Mouse (Mus musculus) ES-Bruce4 (cell line): ENCODE measurements around the gene Sgta. TPM values are rescaled to one million over a fixed set of nuclear protein-coding genes. Genes with fewer than 3 reads are reported as not detected.

Experiments used
- H3K27ac ChIP-seq: 2 replicates; pipeline ENCODE4 v1.5.1; 2012; ENCODE audit warnings: low read length, inconsistent platforms; ENCODE audit not compliant: insufficient read depth
- H3K27me3 ChIP-seq: 2 replicates; pipeline ENCODE4 v1.6.1; 2012; ENCODE audit warnings: mild to moderate bottlenecking, low read length, inconsistent platforms; ENCODE audit not compliant: control insufficient read depth, poor library complexity, insufficient read depth, severe bottlenecking
- H3K36me3 ChIP-seq: 2 replicates; pipeline ENCODE4 v1.6.1; 2012; ENCODE audit warnings: inconsistent platforms, mild to moderate bottlenecking, low read length, moderate library complexity; ENCODE audit not compliant: control insufficient read depth, poor library complexity, insufficient read depth, severe bottlenecking
- H3K4me1 ChIP-seq: one replicate; pipeline ENCODE4 v1.8.1; 2011; ENCODE audit warnings: low read length; ENCODE audit not compliant: control insufficient read depth, insufficient read depth
- H3K4me3 ChIP-seq: 2 replicates; pipeline ENCODE4 v1.5.1; 2011; ENCODE audit warnings: low read depth, mild to moderate bottlenecking, low read length
- H3K9ac ChIP-seq: 2 replicates; pipeline ENCODE4 v1.6.1; 2012; ENCODE audit warnings: low read depth, mild to moderate bottlenecking, inconsistent platforms; ENCODE audit not compliant: poor library complexity, severe bottlenecking
- H3K9me3 ChIP-seq: replicated peaks from 2 replicates; pipeline ENCODE4 v1.6.1; 2012; ENCODE audit warnings: mild to moderate bottlenecking, low read length, inconsistent platforms; ENCODE audit not compliant: control insufficient read depth, poor library complexity, insufficient read depth, severe bottlenecking
- CTCF ChIP-seq: IDR thresholded peaks from one replicate; pipeline ENCODE4 v1.8.1; 2011; ENCODE audit warnings: low read depth, low read length
- EP300 ChIP-seq: IDR thresholded peaks from 2 replicates; pipeline ENCODE4 v1.6.1; 2011; ENCODE audit warnings: low read depth, low read length; ENCODE audit not compliant: insufficient read depth
- POLR2A ChIP-seq: IDR thresholded peaks from one replicate; pipeline ENCODE4 v1.8.1; 2011; ENCODE audit warnings: low read length; ENCODE audit not compliant: insufficient read depth
- polyA plus RNA-seq: library from polyadenylated mRNA; stranded (reverse); fragments of >200 nt; gene quantifications from 2 replicates; pipeline ENCODE4 v1.2.4, GENCODE M21; 2011; ENCODE audit warnings: low read depth; ENCODE audit not compliant: missing spikeins, insufficient read depth, insufficient read length

Gene Sgta
- polyA plus RNA-seq, 1 experiment: 110 TPM

DNA sequence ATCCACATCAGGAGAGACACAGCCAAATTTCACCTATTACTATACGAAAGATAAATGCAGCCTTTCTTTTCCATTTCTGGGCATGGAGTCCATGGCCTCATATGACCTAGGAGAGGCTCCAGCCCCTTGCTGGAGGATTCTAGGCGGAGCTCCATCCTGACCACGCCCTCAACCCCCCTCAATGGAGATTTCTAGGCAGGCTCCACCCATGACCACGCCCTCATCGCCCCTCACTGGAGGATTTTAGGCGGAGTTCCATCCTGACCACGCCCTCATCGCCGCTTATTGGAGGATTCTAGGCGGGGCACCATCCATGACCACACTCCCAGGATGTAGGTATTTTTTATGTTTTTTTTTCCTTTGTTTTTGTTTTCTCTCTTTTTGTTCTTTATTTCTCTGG, 41.7 kb downstream of the Sgta start:
- Histone ChIP-seq H3K27me3 (no peaks in the 10 kb centered on the region), H3K4me3 (peak overlapping the region; percentile 58), H3K27ac (no peak overlapping the region), H3K4me1 (peaks cover 2% of the 10 kb centered on the region), H3K9ac (no peak overlapping the region), H3K9me3 (no peaks in the 10 kb centered on the region), H3K36me3 (no peaks in the 10 kb centered on the region)
- TF ChIP-seq EP300: no peak
- TF ChIP-seq POLR2A: peak; percentile 28
- TF ChIP-seq CTCF: no peak

DNA sequence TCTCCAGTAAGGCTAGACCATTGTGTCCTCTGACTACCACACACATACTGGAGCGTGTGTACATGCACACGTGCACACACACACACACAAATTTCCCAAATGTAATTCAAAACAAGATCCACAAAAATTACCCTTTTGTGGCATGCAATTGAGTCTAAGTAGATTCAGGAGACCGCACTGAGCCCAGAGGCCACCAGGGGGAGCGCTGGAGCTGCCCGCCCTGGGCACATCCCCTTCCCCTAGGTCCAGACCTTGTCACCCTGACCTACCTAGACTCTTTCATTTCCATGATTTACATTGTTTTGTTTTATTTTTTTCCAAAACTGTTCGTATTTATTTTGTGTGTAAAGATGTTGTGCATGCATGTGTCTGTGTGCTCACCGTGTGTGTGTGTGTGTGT, 43.3 kb downstream of the Sgta start:
- peak; percentile 90 for TF ChIP-seq CTCF
- TF ChIP-seq EP300: no peak
- no peak for TF ChIP-seq POLR2A
- Histone ChIP-seq H3K4me3 (no peak overlapping the region), H3K9ac (no peak overlapping the region), H3K27me3 (no peaks in the 10 kb centered on the region), H3K27ac (no peak overlapping the region), H3K9me3 (no peaks in the 10 kb centered on the region), H3K4me1 (peaks cover 2% of the 10 kb centered on the region), H3K36me3 (no peaks in the 10 kb centered on the region)

GRCm38 (mm10) chr10:81015666-81016065, 44.3 kb downstream of the Sgta start:
- TF ChIP-seq CTCF (no peak), POLR2A (no peak), EP300 (no peak)
- H3K36me3 ChIP-seq: no peaks in the 10 kb centered on the region
- no peaks in the 10 kb centered on the region for H3K27me3 ChIP-seq
- H3K9ac ChIP-seq: no peak overlapping the region
- no peaks in the 10 kb centered on the region for H3K9me3 ChIP-seq
- H3K27ac ChIP-seq: no peak overlapping the region
- H3K4me1 ChIP-seq: peaks cover 2% of the 10 kb centered on the region
- H3K4me3 ChIP-seq: no peak overlapping the region

DNA sequence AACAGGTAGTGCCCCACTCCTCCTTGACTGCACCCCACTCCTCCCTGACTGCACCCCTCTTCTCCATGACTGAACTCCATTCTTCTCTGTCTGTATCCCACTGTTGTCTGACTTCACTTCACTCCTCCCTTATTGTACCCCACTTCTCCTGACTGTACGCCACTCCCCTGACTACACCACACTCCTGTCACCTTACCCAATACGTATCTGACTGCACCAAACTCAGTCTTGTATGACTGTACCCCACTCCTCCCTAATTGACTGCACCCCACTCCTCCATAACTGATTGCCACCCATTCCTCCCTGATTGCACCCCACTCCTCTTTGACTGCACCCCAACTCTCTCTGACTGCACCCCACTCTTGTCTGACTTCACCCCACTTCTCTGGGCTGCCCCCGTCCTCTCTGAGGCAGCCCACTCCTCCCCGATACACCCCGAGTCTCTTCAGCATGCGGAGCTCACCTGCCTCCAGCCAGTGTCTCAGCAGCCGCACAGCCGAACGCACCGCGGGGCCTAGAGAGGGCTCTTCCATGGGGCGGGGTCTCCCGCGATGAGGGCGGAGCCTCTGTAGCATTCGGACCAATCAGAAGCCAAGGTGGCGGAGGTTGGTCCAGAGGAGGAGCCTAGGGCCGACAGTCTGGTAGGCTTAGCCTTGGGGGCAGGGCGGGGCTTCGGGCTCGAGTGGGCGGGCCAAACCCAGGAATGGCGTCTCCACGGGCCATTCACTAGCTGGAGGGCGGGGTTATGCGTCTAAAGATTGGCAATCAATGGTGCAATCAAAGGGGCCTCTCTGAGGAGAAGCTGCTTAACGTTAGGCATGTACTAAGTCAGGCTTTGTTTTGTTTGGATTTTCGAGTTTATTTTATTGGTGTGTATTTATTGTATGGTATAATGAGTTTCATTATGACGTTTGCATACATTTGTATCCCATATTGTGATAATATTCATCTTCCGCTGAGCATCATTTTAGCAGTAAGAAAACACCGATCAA, 45.3 kb downstream of the Sgta start, which contains the start of gene Gng7:
TSS of gene Gng7 (minus strand) at position 553 of the 992 bp plus-strand sequence.
- Histone ChIP-seq H3K27ac (no peak within 1 kb of the TSS), H3K9ac (peak within 1 kb of the TSS; percentile 17), H3K27me3 (no peaks in the 10 kb centered on the region), H3K4me1 (peaks cover 2% of the 10 kb centered on the region), H3K4me3 (peak within 1 kb of the TSS; percentile 58), H3K9me3 (no peaks in the 10 kb centered on the region), H3K36me3 (no peaks in the 10 kb centered on the region)
- TF ChIP-seq CTCF (no peak), EP300 (no peak), POLR2A (peak; percentile 75)

GRCm38 (mm10) chr10:81010851-81011250, 49.1 kb downstream of the Sgta start:
- Histone ChIP-seq H3K9ac (no peak overlapping the region), H3K9me3 (no peaks in the 10 kb centered on the region), H3K27ac (no peak overlapping the region), H3K4me1 (no peaks in the 10 kb centered on the region), H3K4me3 (no peak overlapping the region), H3K36me3 (no peaks in the 10 kb centered on the region), H3K27me3 (no peaks in the 10 kb centered on the region)
- TF ChIP-seq POLR2A (no peak), EP300 (no peak), CTCF (no peak)

GRCm38 (mm10) chr10:81007240-81007639, 52.7 kb downstream of the Sgta start:
- H3K4me3 ChIP-seq: no peak overlapping the region
- no peaks in the 10 kb centered on the region for H3K9me3 ChIP-seq
- TF ChIP-seq EP300 (no peak), POLR2A (no peak), CTCF (no peak)
- H3K9ac ChIP-seq: no peak overlapping the region
- H3K27me3 ChIP-seq: no peaks in the 10 kb centered on the region
- no peaks in the 10 kb centered on the region for H3K4me1 ChIP-seq
- H3K36me3 ChIP-seq: no peaks in the 10 kb centered on the region
- no peak overlapping the region for H3K27ac ChIP-seq
